Mouse (Mus musculus) forebrain, embryonic 10.5 days (tissue): ENCODE measurements at regions not wholly inside any gene's neighbourhood (a gene's known extent, or its start where the extent isn't known, plus 50 kb on each side); places are given as distances from the start of the nearest gene placed in this dataset.
A peak's percentile ranks its signal among the peaks of the same experiment; 100 is the strongest.
"Not testable (repeated sequence)": the region's sequence is repeated elsewhere in the genome, so short reads cannot be mapped to it uniquely, and the experiment has no call there.

Experiments used
- DNase-seq: peaks from one replicate; pipeline ENCODE4 v3.0.0-alpha.2; 2017; ENCODE audit warnings: low spot score; ENCODE audit errors: extremely low spot score
- H3K27ac ChIP-seq: fragments of 300-500 bp; sonication (generic); 2 replicates; pipeline ENCODE4 v1.5.1; 2016; ENCODE audit warnings: mild to moderate bottlenecking
- H3K27me3 ChIP-seq: fragments of 300-500 bp; sonication (generic); 2 replicates; pipeline ENCODE4 v1.6.1; 2016; ENCODE audit warnings: mild to moderate bottlenecking; ENCODE audit not compliant: poor library complexity, severe bottlenecking
- H3K36me3 ChIP-seq: fragments of 300-500 bp; sonication (generic); replicated peaks from 2 replicates; pipeline ENCODE4 v1.6.1; 2016; ENCODE audit warnings: mild to moderate bottlenecking, moderate library complexity
- H3K4me1 ChIP-seq: fragments of 300-500 bp; sonication (generic); 2 replicates; pipeline ENCODE4 v1.6.1; 2016
- H3K4me3 ChIP-seq: fragments of 300-500 bp; sonication (generic); 2 replicates; pipeline ENCODE4 v1.5.1; 2016; ENCODE audit warnings: mild to moderate bottlenecking, moderate library complexity
- H3K9me3 ChIP-seq: fragments of 300-500 bp; sonication (generic); 2 replicates; pipeline ENCODE4 v1.6.1; 2016; ENCODE audit warnings: mild to moderate bottlenecking, moderate library complexity
- WGBS: fragments of 180-500 bp; shearing (Covaris S2); methylation state at CpG from one replicate; pipeline ENCODE4 v1.1.7; 2016; 5-methylcytosine and 5-hydroxymethylcytosine counted together

DNA sequence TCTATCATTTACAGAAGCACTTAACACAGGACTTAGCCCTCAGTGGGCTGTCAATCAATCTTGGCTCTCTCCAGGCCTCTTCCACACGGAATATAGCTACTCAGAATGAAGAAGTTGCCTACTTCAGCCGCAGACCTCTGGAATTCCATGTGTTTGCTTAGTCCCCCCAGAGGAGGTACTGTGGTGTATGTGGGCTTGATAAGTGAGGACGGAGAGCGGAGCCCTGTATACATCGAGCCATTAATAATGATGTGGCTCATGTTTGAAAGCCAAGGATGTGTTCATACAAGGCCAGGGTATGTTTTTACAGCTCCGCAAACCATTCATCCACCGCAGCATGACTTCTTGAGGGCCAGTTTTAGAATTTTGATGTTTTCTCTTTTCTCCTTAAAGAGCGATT lies 125.8 kb downstream of the Enc1 start:
- peaks cover 12% of the 10 kb centered on the region for H3K27me3 ChIP-seq
- H3K4me3 ChIP-seq: no peak overlapping the region
- no peaks in the 10 kb centered on the region for H3K36me3 ChIP-seq
- no peaks in the 10 kb centered on the region for H3K9me3 ChIP-seq
- WGBS: 93% methylated on average over 8 of the region's 8 CpGs
- no peak for DNase-seq
- H3K27ac ChIP-seq: no peak overlapping the region
- H3K4me1 ChIP-seq: peaks cover 13% of the 10 kb centered on the region

DNA sequence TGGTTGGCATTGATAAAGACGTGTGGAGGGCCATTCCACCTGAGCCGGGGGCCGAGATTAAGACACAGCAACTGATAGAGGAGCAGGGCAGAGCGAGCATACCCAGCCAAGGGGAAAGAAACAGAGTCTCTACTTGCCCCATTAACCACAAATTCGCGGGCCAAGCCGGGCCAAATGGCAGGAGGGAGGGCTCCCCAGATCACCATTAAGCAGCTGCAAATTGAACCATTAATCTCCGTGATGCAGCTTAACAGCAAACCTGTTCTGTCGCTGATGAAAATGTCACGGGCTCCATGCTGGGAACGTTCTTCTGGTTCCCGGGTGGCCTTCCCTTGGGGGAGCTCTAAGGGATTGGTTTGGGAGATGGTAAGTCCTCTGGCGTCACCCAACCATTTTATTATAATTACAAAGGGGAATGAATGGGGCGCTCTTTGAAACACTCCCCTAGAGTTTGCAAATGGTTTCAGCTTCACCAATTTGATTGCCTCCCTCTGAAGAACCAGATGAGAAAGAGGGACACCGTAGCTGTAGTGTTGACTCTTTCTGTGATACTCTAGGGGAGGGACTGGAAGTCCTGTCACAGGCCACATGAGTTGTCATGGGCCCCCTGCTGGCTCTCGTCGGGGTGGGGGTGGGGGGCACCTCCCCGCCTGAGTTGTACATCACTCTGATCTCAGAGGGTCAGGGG lies 124.8 kb downstream of the Enc1 start:
- H3K36me3 ChIP-seq: no peaks in the 10 kb centered on the region
- no peaks in the 10 kb centered on the region for H3K9me3 ChIP-seq
- peaks cover 12% of the 10 kb centered on the region for H3K27me3 ChIP-seq
- no peak overlapping the region for H3K27ac ChIP-seq
- no peak for DNase-seq
- 54% methylated on average over 18 of the region's 18 CpGs for WGBS
- H3K4me3 ChIP-seq: no peak overlapping the region
- H3K4me1 ChIP-seq: peaks cover 13% of the 10 kb centered on the region

DNA sequence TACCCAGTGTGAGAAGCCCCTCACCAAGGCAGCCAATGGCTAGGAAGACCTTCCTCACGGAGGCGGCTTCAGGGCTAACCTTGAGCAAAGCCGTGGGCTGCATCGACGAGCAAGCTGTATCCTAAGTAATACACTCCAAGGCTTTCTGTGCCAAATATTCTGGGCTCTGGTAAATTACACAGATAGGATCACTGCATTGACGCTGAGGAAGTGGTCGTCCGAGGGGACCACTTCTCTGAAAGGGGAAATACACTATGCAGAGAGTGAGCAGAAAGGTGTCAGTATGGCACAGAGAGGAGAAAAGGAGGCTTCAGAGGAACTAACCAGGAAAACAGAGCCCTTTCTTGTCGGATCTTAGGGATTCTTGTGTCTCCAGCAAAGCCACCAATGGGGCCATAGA lies 124.1 kb downstream of the Enc1 start:
- peaks cover 13% of the 10 kb centered on the region for H3K4me1 ChIP-seq
- WGBS: 78% methylated on average over 9 of the region's 9 CpGs
- no peak for DNase-seq
- H3K27me3 ChIP-seq: peaks cover 12% of the 10 kb centered on the region
- no peak overlapping the region for H3K4me3 ChIP-seq
- H3K36me3 ChIP-seq: no peaks in the 10 kb centered on the region
- no peaks in the 10 kb centered on the region for H3K9me3 ChIP-seq
- no peak overlapping the region for H3K27ac ChIP-seq

- no peak for DNase-seq
- Histone ChIP-seq H3K4me1 (peaks cover 15% of the 10 kb centered on the region), H3K36me3 (no peaks in the 10 kb centered on the region), H3K27ac (no peak overlapping the region), H3K9me3 (no peaks in the 10 kb centered on the region), H3K27me3 (peaks cover 12% of the 10 kb centered on the region), H3K4me3 (no peak overlapping the region)
- 94% methylated on average over 5 of the region's 5 CpGs for WGBS
These were observed 122.9 kb downstream of the Enc1 start for GRCm38 (mm10) chr13:97363765-97364164.

GRCm38 (mm10) chr13:97363214-97363613 lies 122.3 kb downstream of the Enc1 start:
- no peaks in the 10 kb centered on the region for H3K36me3 ChIP-seq
- peaks cover 21% of the 10 kb centered on the region for H3K4me1 ChIP-seq
- H3K4me3 ChIP-seq: no peak overlapping the region
- WGBS: 95% methylated on average over 4 of the region's 4 CpGs
- no peaks in the 10 kb centered on the region for H3K9me3 ChIP-seq
- peaks cover 12% of the 10 kb centered on the region for H3K27me3 ChIP-seq
- DNase-seq: no peak
- no peak overlapping the region for H3K27ac ChIP-seq

- no peak overlapping the region for H3K27ac ChIP-seq
- H3K27me3 ChIP-seq: 0 out of 2 replicates have a peak, but pooled peaks cover under 1% of the 10 kb centered on the region
- H3K9me3 ChIP-seq: no peaks in the 10 kb centered on the region
- no peak for DNase-seq
- WGBS: 90% methylated on average over 9 of the region's 9 CpGs
- no peak overlapping the region for H3K4me3 ChIP-seq
- peaks cover 28% of the 10 kb centered on the region for H3K4me1 ChIP-seq
- no peaks in the 10 kb centered on the region for H3K36me3 ChIP-seq
These were observed 119.6 kb downstream of the Enc1 start for GRCm38 (mm10) chr13:97360551-97360950.

- no peak overlapping the region for H3K27ac ChIP-seq
- WGBS: 88% methylated on average over 8 of the region's 8 CpGs
These were observed 117.9 kb downstream of the Enc1 start for GRCm38 (mm10) chr13:97358781-97359305.

GRCm38 (mm10) chr13:97358261-97358660 lies 117.4 kb downstream of the Enc1 start:
- Histone ChIP-seq H3K27ac (no peak overlapping the region), H3K27me3 (peaks cover 7% of the 10 kb centered on the region; the same call in 1 of the 2 replicates), H3K9me3 (no peaks in the 10 kb centered on the region), H3K4me1 (peaks cover 21% of the 10 kb centered on the region), H3K36me3 (no peaks in the 10 kb centered on the region), H3K4me3 (no peak overlapping the region)
- 73% methylated on average over 6 of the region's 6 CpGs for WGBS
- DNase-seq: no peak

More at GRCm38 (mm10) chr13:97358781-97359305, 117.9 kb downstream of the Enc1 start:
- H3K4me3 ChIP-seq: no peak overlapping the region
- peaks cover 21% of the 10 kb centered on the region for H3K4me1 ChIP-seq
- peaks cover 4% of the 10 kb centered on the region; the same call in 1 of the 2 replicates for H3K27me3 ChIP-seq
- no peaks in the 10 kb centered on the region for H3K9me3 ChIP-seq
- DNase-seq: no peak
- no peaks in the 10 kb centered on the region for H3K36me3 ChIP-seq

DNA sequence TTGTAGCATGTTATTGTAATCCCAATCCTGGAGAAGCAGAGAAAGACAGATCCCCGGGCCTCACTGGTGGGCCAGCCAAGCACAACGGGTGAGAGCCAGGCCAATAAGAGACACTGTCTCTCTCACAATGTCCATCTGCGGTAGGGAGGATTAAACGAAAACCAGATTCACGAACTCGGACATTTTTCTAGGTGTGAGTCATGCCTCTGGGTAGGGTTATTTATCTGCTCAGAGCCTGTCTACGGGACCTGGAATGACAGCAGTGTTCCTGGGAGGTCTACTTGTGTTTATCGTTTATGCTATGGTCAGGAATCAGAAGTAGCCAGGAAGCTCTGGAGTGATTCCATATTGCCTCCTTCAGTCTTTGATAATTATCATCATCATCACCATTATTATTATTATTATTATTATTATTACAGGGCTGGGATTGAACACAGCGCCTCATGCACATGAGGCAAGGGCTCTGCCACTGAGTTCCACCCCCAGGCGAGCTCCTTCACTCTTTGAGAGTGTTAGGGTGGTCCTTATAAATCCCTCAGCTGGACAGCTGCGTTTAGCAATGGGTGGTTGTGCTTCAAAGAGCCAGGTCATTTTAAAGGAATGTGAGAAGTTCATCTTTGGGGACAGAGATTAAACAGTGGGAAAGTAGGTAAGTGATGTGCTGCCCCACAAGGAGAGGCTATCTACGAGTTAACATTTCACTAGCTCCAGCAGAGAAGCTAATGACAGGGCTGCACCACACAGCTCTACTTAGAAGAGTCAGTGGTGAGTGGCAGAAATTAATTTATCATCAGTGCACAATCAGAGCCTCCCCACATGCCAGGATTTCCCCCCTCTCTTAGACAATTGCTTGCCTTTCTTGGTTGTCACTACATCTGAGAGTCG lies 116.3 kb downstream of the Enc1 start:
- peaks cover 7% of the 10 kb centered on the region; the same call in 1 of the 2 replicates for H3K27me3 ChIP-seq
- H3K4me1 ChIP-seq: peaks cover 21% of the 10 kb centered on the region
- H3K27ac ChIP-seq: 0 out of 2 replicates have a peak overlapping the region, but pooled peaks have one; percentile 1
- no peak overlapping the region for H3K4me3 ChIP-seq
- no peaks in the 10 kb centered on the region for H3K9me3 ChIP-seq
- 67% methylated on average over 13 of the region's 13 CpGs for WGBS
- H3K36me3 ChIP-seq: no peaks in the 10 kb centered on the region
- DNase-seq: no peak

DNA sequence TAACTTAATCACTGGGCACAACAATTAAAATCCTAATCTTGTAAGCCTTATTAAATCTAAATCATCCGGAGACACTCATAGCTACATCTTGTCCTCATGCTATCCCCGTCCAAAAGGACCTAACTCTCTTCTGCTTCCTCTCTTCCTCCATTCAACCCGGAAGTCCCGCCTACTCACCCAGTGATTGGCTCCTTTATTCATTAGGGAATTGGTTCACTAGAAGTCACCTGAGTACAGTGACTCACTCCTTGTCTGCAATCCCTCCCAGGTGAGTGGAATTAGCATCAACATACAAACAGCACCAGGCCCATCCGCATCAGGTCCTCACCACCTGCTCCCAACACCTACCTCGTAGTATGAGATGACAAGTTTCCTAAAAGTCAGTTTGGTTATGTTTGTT lies 114.5 kb downstream of the Enc1 start:
- not testable (repeated sequence) for H3K9me3 ChIP-seq, H3K27ac ChIP-seq, H3K36me3 ChIP-seq, H3K27me3 ChIP-seq, DNase-seq, H3K4me3 ChIP-seq
- 92% methylated on average over 6 of the region's 6 CpGs for WGBS
- peaks cover 21% of the 10 kb centered on the region for H3K4me1 ChIP-seq

- no peak for DNase-seq
- Histone ChIP-seq H3K4me3 (no peak overlapping the region), H3K36me3 (no peaks in the 10 kb centered on the region), H3K4me1 (no peaks in the 10 kb centered on the region), H3K27me3 (no peaks in the 10 kb centered on the region), H3K9me3 (peaks cover 3% of the 10 kb centered on the region; the same call in 1 of the 2 replicates), H3K27ac (no peak overlapping the region)
- 92% methylated on average over 7 of the region's 7 CpGs for WGBS
These were observed 106.8 kb downstream of the Enc1 start for GRCm38 (mm10) chr13:97347696-97348095.

GRCm38 (mm10) chr13:97341218-97341889 lies 100.4 kb downstream of the Enc1 start:
- no peak overlapping the region for H3K4me3 ChIP-seq
- 73% methylated on average over 7 of the region's 7 CpGs for WGBS
- H3K36me3 ChIP-seq: no peaks in the 10 kb centered on the region
- peaks cover 20% of the 10 kb centered on the region for H3K4me1 ChIP-seq
- H3K27ac ChIP-seq: no peak overlapping the region
- DNase-seq: no peak
- no peaks in the 10 kb centered on the region for H3K27me3 ChIP-seq
- peaks cover 6% of the 10 kb centered on the region; the same call in 1 of the 2 replicates for H3K9me3 ChIP-seq
